Mouse (Mus musculus): ENCODE data around the gene Bace2. TPM values are rescaled to one million over a fixed set of nuclear protein-coding genes. Genes with fewer than 3 reads are reported as not detected.

Bace2 gene
- polyA plus RNA-seq, 1 experiment from 2014 or later: 7.2 TPM

DNA sequence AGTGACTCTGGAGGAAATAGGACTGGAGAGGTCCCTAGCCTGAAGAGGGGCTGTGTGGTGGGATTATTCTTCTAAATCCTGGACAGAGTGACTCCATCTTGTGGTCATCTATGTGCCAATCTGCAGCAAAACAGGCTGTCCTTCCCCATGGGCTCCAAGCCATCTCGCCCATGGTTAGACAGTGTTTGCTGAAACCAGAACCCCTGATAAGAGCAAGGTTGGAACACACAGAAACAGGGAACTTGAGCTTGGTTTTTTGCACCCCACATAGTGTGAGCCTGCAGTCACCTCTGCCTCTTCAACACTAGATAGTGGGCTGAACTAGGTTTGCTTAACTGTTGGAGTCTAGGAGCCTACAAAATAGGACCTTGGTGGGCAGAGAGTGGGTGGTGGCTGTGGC, 120.0 kb downstream of the Bace2 start:
- Histone ChIP-seq H3K27me3 (ENCODE audit: control insufficient read depth, insufficient read depth, low read length) (no peaks in the 10 kb centered on the region), H3K9ac (replicated peaks; ENCODE audit: low read depth, low read length) (no peak overlapping the region), H3K4me3 (ENCODE audit: low read depth, low read length) (no peak overlapping the region), H3K27ac (ENCODE audit: low read depth, low read length) (no peak overlapping the region), H3K4me1 (ENCODE audit: control insufficient read depth, insufficient read depth, low read length) (no peaks in the 10 kb centered on the region), H3K36me3 (ENCODE audit: control insufficient read depth, insufficient read depth, low read length) (no peaks in the 10 kb centered on the region), H3K9me3 (ENCODE audit: control insufficient read depth, low read length) (no peaks in the 10 kb centered on the region), H3K4me2 (ENCODE audit: low read depth, low read length) (no peak overlapping the region)
- 94% methylated on average over 1 of the region's 1 CpGs for WGBS
- no peak for ATAC-seq (ENCODE audit: low read depth)

DNA sequence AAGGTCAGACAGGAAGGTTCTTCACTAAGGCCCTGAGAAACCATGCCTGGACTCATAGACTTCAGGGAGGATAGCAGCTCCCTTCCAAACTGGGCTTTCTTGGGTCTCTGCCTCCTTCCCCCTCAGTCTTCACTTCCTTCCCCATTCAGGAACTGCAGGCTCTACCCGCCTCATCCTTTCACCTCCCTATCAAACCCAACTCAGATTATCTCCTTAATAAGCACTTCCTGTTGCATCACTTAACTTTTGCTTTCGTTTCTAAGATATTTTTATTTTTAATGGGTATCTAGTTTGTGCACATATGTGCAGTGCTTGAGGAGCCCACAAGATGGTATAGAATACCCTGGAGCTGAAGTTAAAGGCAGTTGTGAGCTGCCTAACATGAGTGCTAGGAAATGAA, 122.1 kb downstream of the Bace2 start:
- WGBS: 84% methylated on average over 2 of the region's 2 CpGs
- Histone ChIP-seq H3K4me1 (ENCODE audit: control insufficient read depth, insufficient read depth, low read length) (no peaks in the 10 kb centered on the region), H3K9ac (replicated peaks; ENCODE audit: low read depth, low read length) (no peak overlapping the region), H3K9me3 (ENCODE audit: control insufficient read depth, low read length) (no peaks in the 10 kb centered on the region), H3K36me3 (ENCODE audit: control insufficient read depth, insufficient read depth, low read length) (no peaks in the 10 kb centered on the region), H3K4me2 (ENCODE audit: low read depth, low read length) (no peak overlapping the region), H3K27ac (ENCODE audit: low read depth, low read length) (no peak overlapping the region), H3K4me3 (ENCODE audit: low read depth, low read length) (no peak overlapping the region), H3K27me3 (ENCODE audit: control insufficient read depth, insufficient read depth, low read length) (no peaks in the 10 kb centered on the region)
- ATAC-seq (ENCODE audit: low read depth): no peak

DNA sequence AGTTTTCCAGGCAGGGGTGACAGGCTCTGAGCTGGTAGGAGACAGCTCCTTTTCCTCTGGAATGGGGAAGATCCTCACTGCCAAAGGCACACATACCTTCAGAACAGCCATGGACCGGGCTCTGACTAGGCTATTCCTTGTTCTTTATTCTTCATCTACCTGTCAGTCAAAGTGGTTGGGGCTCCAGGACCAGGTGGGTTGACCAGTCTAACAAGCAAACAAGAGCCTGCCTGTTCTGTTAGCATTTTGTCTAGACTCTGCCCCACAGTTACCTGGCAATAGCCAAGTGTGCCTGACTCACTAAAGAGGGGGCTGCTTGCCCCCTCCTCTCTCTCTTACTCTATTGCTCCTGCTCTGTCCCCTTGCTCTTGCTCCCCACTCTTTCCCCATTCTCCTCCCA, 135.8 kb downstream of the Bace2 start:
- Histone ChIP-seq H3K27ac (ENCODE audit: low read depth, low read length) (no peak overlapping the region), H3K4me1 (ENCODE audit: control insufficient read depth, insufficient read depth, low read length) (no peaks in the 10 kb centered on the region), H3K36me3 (ENCODE audit: control insufficient read depth, insufficient read depth, low read length) (no peaks in the 10 kb centered on the region), H3K27me3 (ENCODE audit: control insufficient read depth, insufficient read depth, low read length) (no peaks in the 10 kb centered on the region), H3K4me3 (ENCODE audit: low read depth, low read length) (no peak overlapping the region), H3K9ac (replicated peaks; ENCODE audit: low read depth, low read length) (no peak overlapping the region), H3K9me3 (ENCODE audit: control insufficient read depth, low read length) (no peaks in the 10 kb centered on the region), H3K4me2 (ENCODE audit: low read depth, low read length) (no peak overlapping the region)
- ATAC-seq (ENCODE audit: low read depth): no peak
- 94% methylated on average over 1 of the region's 1 CpGs for WGBS

Other genes with a start within 250 kb of the Bace2 start
- gene Dscam, start 186.0 kb upstream of the Bace2 start, polyA plus RNA-seq (2014; fragmentation: Nextera tagmentation; extraction: Ambion mirVana): 17.1 and 19.9 TPM in 2 replicates
- gene Mx1, start 106.2 kb downstream of the Bace2 start, polyA plus RNA-seq (2014; fragmentation: Nextera tagmentation; extraction: Ambion mirVana): not detected in 2 replicates
- gene Fam3b, start 158.1 kb downstream of the Bace2 start, polyA plus RNA-seq (2014; fragmentation: Nextera tagmentation; extraction: Ambion mirVana): not detected in 2 replicates

All from neural tube, embryonic 14.5 days (tissue).